Mouse (Mus musculus) inflammation-experienced regulatory T-cells, adult 6 months (primary cell): ENCODE measurements around the gene Gpld1. TPM values are rescaled to one million over a fixed set of nuclear protein-coding genes. Genes with fewer than 3 reads are reported as not detected.

Experiments used
- ATAC-seq: one replicate; pipeline ENCODE4 v1.8.0; 2017
- polyA plus RNA-seq, 3 experiments: library from polyadenylated mRNA; unstranded; fragments of 100-300 nt; shearing (Covaris generic); gene quantifications; one replicate each; pipeline ENCODE4 v1.2.1; 2017

Gpld1 gene
- polyA plus RNA-seq, 3 experiments from 2014 or later = 1.0 to 3.3 (median 1.9) TPM

DNA sequence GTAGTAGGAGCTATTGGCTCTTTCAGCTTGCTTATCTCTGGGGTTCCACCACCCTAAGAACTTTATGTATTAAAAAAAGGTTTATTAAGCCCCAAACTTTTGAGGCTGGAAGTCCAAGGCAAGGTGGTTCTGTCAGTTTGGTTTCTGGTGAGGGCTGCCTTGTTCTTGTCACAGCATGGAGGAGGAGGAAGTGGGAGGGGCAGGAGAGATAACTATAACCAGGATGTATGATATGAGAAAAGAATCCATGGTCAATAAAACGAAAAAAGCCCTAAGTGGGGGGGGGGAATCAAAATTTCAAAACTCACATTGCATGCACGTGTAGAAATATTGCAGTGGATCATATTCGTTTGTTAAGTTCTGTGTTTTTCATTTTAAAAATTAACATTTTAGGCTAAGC, 80.2 kb downstream of the Gpld1 start:
- no peak for ATAC-seq

DNA sequence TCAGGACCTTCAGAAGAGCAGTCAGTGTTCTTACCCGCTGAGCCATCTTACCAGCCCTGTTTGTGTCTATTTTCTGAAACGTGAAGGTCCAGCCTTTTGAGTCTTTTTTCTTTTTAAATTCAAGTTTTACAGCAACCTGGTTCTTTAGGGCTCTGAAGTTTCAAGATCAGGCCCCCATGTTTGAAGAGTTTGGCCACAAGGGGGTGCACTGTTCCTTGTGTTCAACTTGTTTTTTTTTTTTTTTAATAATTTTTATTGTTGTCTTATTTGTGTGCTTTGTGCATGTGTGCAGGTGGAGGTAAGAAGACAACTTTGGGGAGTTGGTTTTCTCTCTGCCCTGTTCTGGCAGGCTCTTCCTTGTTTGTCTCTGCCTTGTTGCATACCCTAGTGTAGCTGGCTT, 81.7 kb downstream of the Gpld1 start:
- no peak for ATAC-seq

DNA sequence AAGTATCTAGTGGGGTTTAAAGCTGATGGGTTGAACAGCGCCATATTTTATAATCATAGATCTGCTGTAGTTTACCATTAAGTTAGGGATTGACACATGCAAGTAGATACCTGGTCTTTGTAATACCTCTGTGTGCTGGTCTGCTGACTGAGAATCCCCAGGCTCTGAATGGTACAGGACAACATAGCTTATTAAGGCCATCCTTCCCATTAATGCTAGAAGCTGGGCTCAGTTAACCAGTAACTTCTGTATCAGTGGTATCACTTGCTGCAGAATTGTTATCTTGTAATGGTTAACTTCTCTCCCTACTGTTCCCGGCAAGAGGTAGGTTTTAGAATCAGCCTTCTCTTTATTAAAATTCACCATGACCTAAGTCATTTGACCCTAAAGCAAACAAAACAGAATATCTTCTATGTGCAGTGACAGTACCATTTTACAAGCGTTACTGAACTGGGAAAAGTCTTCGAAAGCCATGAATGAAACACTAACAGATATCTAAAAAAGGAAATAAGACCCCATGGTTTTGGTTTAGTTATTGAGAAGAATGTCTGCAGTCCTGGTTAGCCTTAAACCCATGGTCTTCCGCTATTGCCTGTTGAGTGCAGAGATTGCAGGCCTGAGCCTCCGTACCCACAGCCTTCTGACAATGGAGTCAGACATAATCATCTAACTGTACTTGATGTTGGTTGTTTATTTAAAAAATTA, 83.6 kb downstream of the Gpld1 start:
- ATAC-seq = no peak

DNA sequence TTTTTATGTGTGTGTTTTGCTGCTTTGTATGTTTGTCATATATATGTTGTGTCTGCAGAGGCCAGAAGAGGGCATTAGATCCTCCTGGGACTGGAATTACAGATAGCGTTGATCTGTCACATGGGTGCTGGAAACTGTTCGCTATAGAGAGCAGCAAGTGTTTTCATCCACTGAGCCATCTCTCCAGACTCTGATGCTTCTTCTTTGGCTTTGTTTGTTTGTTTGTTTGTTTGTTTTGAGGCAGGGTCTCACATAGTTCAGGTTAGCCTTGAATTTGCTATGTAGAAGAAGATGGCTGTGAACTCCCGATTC, 84.1 kb downstream of the Gpld1 start:
- ATAC-seq = no peak

DNA sequence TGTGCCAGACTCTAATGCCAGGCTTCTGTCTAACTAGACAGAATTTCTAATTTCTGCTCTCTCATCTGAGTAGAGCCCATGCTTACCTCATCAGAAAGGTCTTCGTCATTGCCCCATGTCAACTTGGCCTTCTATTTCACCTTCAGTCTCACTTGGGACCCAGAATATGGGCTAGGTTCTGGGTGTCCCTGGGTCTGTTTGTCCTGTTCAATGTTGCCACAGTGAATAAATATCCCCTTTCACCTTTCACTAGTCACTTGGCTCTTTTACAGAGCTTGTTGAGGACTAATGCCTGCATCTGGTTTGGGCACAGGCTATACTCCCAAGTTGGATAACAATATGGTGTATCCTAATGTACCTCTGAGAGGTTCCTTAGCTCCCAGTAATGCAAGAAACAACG, 96.5 kb downstream of the Gpld1 start:
- ATAC-seq = no peak

Other genes starting within 250 kb of the Gpld1 start
- gene Armh2, start 201.9 kb upstream of the Gpld1 start, polyA plus RNA-seq = under 1 TPM in 1 of 3 experiments, not detected in 2; 0.70 TPM
- gene Gmnn, start 181.2 kb upstream of the Gpld1 start, polyA plus RNA-seq = 100 to 1,000 TPM in 1 of 3 experiments, 10 to 100 TPM in 2; 25.5 to 101 (median 26.7) TPM
- 10 to 100 TPM; 40.8 to 54.9 (median 47.8) TPM for gene BC005537, start 141.5 kb upstream of the Gpld1 start, polyA plus RNA-seq
- gene Acot13, start 111.6 kb upstream of the Gpld1 start, polyA plus RNA-seq = 10 to 100 TPM; 55.2 to 89.6 (median 75.2) TPM
- 10 to 100 TPM; 18.5 to 22.5 (median 21.3) TPM for gene Tdp2, start 111.5 kb upstream of the Gpld1 start, polyA plus RNA-seq
- under 1 TPM in 2 of 3 experiments, not detected in 1; 0.34 to 0.41 TPM for gene D130043K22Rik, start 98.0 kb upstream of the Gpld1 start, polyA plus RNA-seq
- under 1 TPM; 0.11 to 0.68 (median 0.57) TPM for gene Aldh5a1, start 5.5 kb upstream of the Gpld1 start, polyA plus RNA-seq
- 1 to 10 TPM; 5.0 to 6.5 (median 5.5) TPM for gene Mrs2, start 77.2 kb downstream of the Gpld1 start, polyA plus RNA-seq
- not detected for gene Dcdc2a, start 112.9 kb downstream of the Gpld1 start, polyA plus RNA-seq